Mouse (Mus musculus): Measurements from ENCODE around the gene Pla2g4b.

DNA sequence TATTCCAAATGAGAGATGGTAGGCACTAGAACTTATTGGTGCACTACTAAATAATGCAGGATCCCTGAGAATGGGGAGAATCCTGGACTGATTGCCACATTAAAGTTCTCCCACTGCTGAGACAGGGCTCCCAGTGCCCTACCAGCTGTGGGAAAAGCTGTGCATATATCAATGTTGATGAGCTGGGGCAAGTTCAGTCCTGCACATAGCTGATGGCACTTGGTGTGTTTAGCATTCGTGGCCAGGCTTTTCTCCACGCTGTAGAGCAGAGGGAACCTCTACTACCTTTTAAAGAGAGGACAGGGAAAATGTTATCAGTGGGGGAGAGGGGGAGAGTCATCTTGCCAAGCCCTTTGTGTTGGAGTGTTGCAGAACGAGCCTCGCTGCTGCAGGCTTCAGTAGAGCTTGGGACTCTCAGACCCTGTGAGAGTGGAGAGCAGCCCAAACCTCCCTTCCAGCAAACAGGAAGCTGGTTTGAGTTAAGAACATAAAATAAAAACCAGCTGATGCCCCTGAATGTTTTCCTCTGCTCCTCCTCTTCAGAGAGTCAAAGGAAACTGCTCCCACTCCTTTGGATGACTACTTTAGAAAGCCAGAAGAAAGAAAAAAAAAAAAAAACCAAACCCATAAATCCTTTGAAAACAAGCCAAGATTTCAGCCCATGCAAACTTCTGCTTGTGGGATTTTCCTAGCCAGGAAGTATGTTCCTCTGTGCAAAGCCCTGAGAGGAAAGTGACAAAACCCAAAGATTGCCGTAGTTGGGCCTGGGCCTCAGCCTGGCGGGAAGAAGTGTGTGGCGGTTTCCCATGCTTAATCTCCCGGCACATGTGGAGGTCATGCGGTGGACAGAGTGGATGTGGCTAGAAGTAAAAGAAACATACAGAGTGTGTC lies 37.6 kb upstream of the Pla2g4b start:
- no peak for TF ChIP-seq POLR2A (IDR thresholded peaks at IDR 0.05; ENCODE audit: insufficient read depth, low read length)
- no peak for TF ChIP-seq CTCF (IDR thresholded peaks at IDR 0.05; ENCODE audit: low read depth, low read length)
